Mouse (Mus musculus) liver, embryonic 14.5 days (tissue): Measurements from ENCODE around the gene Poldip2.

Experiments
- CTCF ChIP-seq: IDR thresholded peaks from 2 replicates; pipeline ENCODE4 v1.5.1; 2016; ENCODE audit warnings: antibody characterized with exemption, low read depth, control low read depth
- EP300 ChIP-seq: IDR thresholded peaks from 2 replicates; pipeline ENCODE4 v1.6.1; 2016; ENCODE audit warnings: antibody characterized with exemption, low read depth

- TF ChIP-seq CTCF (no peak), EP300 (no peak)
Observed at GRCm38 (mm10) chr11:78521880-78522279, 9.9 kb downstream of the Poldip2 start.
